Mouse (Mus musculus) adrenal gland, postnatal 10 days (tissue): ENCODE measurements around the gene Zfp523. TPM values are rescaled to one million over a fixed set of nuclear protein-coding genes. Genes with fewer than 3 reads are reported as not detected.
A peak's percentile ranks its signal among the peaks of the same experiment; 100 is the strongest.

Experiments used
- DNase-seq: peaks from one replicate; pipeline ENCODE4 v3.0.0; 2021; ENCODE audit warnings: mixed read lengths
- long read RNA-seq, 2 experiments: library from polyadenylated mRNA; stranded (forward); transcript quantifications; one replicate each; pipeline ENCODE4 v2.0.0; 2021
- total RNA-seq, 2 experiments: library from RNA; stranded (reverse); gene quantifications; 2 replicates each; pipeline ENCODE4 v1.2.3; 2021

Zfp523 gene
- 10 to 100 TPM; 31.3 to 39.3 TPM for total RNA-seq
- long read RNA-seq, experiment 1, transcript Zfp523-202 (14 exons, 2,864 nt) = major isoform, 37 of 78 reads
- long read RNA-seq, experiment 1, partial matches to known transcripts = 31 of 78 reads
- long read RNA-seq, experiment 1, other reads (novel, unspliced or antisense) = 9 of 78 reads
- long read RNA-seq, experiment 2, transcript Zfp523-202 (14 exons, 2,864 nt) = major isoform, 35 of 68 reads
- long read RNA-seq, experiment 2, partial matches to known transcripts = 13 of 68 reads
- long read RNA-seq, experiment 2, other reads (novel, unspliced or antisense) = 18 of 68 reads

GRCm38 (mm10) chr17:28176775-28177539 is at the start of gene Zfp523:
TSS of gene Zfp523 (plus strand) at chr17:28177129.
- peak; percentile 93 for DNase-seq

GRCm38 (mm10) chr17:28129796-28130195 is 47.1 kb upstream of the Zfp523 start:
- DNase-seq = no peak

GRCm38 (mm10) chr17:28130391-28131125 is 46.4 kb upstream of the Zfp523 start:
- DNase-seq = no peak

- no peak for DNase-seq
Measured at GRCm38 (mm10) chr17:28131156-28131555, 45.8 kb upstream of the Zfp523 start.

- peak; percentile 80 for DNase-seq
Measured at GRCm38 (mm10) chr17:28133193-28133592, 43.7 kb upstream of the Zfp523 start.

- DNase-seq = peak; percentile 80
Measured at GRCm38 (mm10) chr17:28135496-28135895, 41.4 kb upstream of the Zfp523 start.

- DNase-seq = peak; percentile 64
Measured at GRCm38 (mm10) chr17:28136266-28136665, 40.7 kb upstream of the Zfp523 start.

GRCm38 (mm10) chr17:28138013-28138412 is 38.9 kb upstream of the Zfp523 start:
- no peak for DNase-seq

- no peak for DNase-seq
Measured at GRCm38 (mm10) chr17:28138685-28139084, 38.2 kb upstream of the Zfp523 start.

GRCm38 (mm10) chr17:28140431-28141204 is 36.3 kb upstream of the Zfp523 start:
- DNase-seq = peak; percentile 52

- DNase-seq = no peak
Measured at GRCm38 (mm10) chr17:28141205-28141650, 35.7 kb upstream of the Zfp523 start.

- DNase-seq = peak; percentile 66
Measured at GRCm38 (mm10) chr17:28141771-28142699, 34.9 kb upstream of the Zfp523 start, which contains the start of gene Scube3. TSS of gene Scube3 (plus strand) at chr17:28142141.

GRCm38 (mm10) chr17:28142700-28143610 is 34.0 kb upstream of the Zfp523 start:
- peak; percentile 41 for DNase-seq

GRCm38 (mm10) chr17:28143751-28144150 is 33.2 kb upstream of the Zfp523 start:
- DNase-seq = no peak

- DNase-seq = no peak
Measured at GRCm38 (mm10) chr17:28144241-28144640, 32.7 kb upstream of the Zfp523 start.

- DNase-seq = no peak
Measured at GRCm38 (mm10) chr17:28148288-28148687, 28.6 kb upstream of the Zfp523 start.

- DNase-seq = no peak
Measured at GRCm38 (mm10) chr17:28149734-28150133, 27.2 kb upstream of the Zfp523 start.

- no peak for DNase-seq
Measured at GRCm38 (mm10) chr17:28150456-28150855, 26.5 kb upstream of the Zfp523 start.

- no peak for DNase-seq
Measured at GRCm38 (mm10) chr17:28153095-28153494, 23.8 kb upstream of the Zfp523 start.

GRCm38 (mm10) chr17:28154970-28155369 is 22.0 kb upstream of the Zfp523 start:
- DNase-seq = no peak
